Mouse (Mus musculus) urinary bladder, postnatal 10 days (tissue): ENCODE data around the gene Txk.

Experiments used
- DNase-seq: peaks from one replicate; pipeline ENCODE4 v3.0.0; 2022; ENCODE audit warnings: low spot score

The Txk gene

DNA sequence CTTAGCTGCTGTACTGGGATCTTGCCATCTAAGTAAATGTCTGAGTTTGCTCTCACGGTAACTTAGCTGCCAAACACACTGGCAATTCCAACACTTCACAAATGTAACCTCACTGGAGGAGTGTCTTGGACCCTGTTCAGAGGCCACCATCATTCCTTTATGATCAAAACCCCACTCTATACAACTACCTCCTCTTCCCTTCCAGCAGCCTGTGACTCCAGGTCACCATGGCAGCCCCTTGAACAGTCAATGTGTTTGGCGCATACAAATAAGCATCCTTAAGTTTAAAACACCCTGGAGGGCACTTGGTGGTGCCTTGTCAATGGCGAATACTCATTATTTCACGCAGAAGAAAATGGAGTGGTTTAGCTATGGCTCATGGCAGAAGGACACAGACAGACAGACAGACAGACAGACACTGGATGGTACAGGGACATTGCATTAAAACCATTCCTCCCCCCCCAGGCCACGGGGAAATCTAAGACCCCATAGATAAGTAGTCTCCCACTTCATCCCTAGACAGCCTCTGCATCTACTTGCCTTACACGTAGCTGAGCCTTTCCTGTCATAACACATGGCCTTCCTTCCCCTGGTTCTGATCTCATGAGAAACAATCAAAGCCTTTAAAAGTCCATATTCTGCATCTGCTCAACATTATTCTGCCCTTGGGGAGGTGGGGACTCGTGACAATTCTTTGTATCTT lies 1.4 kb downstream of the Txk start:
- no peak for DNase-seq

DNA sequence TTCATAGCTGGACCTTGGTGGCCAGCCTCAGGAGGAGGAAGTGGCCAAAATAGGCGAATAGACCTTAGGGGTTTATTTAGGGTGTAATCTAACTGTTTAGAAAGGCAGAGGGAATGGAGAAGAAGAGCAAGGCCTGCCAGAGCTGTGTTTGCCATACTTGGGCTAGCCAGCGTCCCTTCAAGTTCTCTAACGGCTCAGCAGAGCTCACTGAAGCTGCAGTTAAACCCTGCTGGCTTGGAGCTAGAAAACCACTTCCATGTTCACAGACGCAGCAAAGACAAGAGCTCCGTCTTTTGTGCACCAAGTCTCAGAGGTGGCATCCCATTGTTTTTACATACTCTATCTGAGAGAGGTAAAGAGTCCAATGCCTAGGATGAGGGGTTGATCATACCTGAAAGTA lies 2.4 kb downstream of the Txk start:
- DNase-seq = no peak

DNA sequence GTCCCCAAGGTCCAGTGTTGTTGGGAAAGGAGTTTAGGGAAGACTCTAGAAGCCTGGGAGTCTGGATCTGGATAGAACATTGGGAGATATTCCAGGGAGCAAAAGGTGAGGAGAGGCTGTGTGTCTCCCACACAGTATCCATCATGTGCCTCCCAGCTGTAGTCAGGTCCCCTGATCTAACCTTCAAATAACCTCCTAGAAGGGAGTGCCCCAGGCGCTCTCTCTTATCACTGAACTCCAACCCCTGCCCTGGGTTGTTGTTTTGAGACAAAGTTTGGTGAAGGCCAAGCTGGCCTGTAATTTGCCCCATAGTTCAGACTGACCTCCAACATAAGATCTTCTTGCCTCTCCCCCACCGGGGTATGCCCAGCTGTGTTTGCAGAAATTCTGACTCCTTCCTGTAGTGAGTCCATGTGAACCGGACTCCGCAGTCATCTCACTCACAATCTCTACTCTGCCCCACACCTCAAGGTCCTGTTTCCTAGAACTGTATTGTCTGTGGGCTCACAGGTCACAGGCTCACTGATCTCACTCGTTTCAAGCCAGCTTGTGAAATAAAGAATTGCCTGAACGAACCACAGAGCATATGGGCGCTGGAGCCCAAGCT lies 3.8 kb downstream of the Txk start:
- DNase-seq = no peak

DNA sequence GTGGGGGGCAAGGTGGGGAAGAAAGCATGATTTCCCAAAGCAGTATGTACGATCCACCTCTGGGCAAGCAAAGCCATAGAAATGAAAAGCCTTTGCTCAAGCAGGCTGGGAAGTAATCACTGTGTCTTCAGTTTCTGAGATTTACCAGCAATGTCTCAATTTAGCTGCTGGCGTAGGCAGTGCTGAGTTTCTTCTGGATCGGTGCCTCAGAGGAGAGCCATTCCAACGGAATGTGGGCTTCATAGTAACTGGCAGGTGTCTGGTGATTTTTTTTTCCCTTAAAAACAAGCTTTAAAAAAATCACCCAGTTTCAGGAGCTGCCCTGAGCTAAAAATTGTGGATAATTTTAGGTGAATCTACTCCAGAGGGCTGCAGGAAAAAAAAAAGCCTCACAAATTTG lies 5.2 kb downstream of the Txk start:
- no peak for DNase-seq

DNA sequence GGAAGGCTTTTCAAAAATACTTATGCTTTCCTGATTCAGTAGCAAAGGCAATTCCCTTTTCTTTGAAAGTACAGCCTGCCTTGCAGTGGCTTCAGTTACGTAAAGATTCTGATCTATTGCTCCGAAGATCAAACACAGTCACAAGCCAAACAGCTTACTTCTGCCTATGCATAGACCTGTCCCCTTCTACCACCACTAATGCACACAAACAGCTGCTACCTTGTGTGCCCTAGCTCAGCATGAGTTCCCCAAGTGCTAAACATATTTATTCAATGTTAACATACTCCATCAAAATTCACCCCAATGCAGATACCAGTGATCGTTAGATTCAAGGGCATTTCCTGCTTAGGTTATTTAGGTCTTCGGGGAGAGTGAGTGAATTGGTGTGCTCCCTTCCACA lies 6.1 kb downstream of the Txk start:
- no peak for DNase-seq

DNA sequence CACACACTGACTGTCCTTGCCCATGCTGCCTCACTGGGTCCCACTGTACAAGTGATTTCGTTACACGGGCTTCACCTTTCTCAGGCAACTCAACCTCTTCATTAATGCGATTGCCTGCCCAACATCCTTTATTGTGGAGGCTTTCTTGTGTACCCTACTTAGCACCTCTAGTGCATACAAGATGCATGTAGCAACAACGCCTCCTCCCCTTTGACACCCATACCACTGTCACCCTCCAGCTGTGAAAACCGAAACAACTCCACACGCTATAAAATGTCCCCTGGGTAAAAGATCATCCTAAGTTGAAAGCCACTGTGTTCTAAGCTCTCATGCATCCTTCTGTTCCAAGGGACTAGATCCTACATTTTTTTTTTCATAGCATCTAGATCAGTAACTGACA lies 9.5 kb downstream of the Txk start:
- no peak for DNase-seq

DNA sequence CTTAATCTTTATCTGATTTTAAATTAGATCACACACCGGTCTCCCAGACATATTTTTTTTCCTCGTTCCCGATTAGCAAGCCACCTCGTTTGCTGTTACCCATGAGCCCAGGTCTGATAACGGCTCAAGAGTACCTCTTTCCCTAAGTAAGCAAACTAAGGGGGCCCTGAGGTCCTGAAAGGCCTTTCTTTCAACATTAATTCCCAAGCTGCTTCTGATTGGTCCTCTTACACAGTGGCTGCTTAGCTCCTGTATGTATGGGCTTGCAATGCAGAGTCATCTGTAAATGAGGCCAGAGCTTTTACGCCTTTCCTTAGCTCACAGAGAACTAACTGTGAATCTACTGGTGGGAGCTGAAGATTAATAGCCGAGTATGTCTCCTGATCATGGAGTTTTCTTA lies 15.7 kb downstream of the Txk start:
- DNase-seq = no peak

DNA sequence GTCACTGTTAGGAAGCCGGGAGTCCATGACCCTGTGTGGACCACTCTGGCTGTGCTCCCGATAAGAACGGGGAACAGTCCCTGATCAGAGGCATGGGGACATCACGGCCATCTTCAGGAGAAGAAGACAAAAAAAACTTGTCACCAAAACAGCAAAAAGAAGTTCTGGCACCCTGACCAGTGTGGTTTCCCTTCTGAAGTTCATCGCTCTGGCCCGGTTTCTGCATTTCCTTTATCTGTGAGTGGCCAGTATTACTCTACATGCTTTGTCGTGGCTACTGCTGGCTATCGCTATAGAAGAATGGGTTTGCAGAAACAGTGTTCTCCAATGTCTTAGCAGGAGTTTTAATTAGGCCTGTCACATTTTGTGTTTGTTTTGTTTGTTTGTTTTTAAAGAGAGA lies 16.1 kb downstream of the Txk start:
- no peak for DNase-seq

DNA sequence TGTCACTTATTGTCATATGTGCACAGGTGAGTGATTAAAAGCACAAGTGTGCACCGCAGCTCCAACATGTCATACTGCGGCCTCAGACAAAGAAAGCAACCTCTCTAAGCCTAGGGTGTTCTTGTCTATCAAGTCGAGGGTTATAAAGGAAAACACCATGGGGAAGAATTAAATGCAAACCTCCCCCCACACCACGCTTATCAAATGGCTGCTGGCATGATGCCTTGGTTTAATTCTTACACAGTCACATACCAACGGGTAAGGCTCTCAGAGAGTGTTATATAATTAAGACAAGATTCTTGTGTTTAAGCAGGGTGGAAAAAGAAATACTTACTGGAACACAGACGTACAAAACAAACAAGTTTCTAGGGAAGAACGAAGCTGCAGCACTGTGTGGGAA lies 16.8 kb downstream of the Txk start:
- DNase-seq = no peak

DNA sequence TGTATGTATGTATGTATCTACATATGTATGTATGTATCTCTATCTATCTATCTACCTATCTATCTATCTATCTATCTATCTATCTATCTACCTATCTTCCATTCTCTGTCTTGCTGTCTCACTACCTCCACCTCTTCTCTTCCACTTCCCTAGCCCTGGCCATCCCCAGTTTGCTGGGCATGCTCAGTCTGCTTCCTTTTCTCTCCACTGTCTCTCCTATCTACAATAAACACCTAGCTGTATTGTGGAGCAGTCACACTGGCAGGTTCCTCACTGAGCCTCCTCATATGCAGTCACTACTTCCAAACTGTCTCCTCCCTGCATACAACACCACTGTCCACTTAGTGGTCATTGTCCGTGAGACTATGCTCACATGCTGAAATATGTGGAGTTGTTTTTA lies 19.7 kb downstream of the Txk start:
- DNase-seq = no peak

DNA sequence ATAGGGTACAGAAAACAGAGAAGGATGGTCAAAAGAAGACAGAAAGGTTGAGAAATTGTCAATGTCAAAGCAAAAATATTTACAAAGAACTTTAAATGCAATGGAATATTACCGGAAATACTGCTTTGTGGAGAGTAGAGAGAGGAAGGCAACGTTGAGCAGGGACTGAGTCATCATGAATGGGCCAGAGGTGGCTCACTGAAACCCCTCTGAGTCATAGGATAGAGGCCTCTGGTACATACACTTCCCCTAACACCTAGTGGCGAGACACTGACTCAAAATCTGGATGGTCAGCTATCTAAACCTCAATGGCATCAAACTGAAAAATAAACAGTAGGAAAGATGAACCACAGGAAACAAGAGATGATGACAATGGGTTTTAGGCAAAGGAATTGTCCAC lies 27.2 kb downstream of the Txk start:
- no peak for DNase-seq

DNA sequence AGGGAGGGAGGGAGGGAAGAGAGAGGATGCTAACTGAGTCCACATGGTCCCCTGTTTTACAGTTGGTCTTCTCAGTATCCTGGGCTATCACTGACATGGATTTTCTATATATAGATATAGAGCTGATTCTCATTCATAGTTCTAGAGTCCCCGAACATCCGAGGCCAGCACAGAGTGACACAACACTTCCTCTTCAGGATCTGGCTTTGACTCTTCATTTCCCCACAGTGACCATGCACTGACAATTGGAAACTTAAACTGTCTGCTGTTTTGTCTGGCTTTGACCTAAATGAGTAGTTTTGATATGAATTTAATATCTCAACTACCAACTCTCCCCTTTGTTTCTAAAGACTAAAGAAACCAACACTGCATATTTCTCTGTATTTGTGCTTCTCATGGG lies 29.1 kb downstream of the Txk start:
- no peak for DNase-seq

DNA sequence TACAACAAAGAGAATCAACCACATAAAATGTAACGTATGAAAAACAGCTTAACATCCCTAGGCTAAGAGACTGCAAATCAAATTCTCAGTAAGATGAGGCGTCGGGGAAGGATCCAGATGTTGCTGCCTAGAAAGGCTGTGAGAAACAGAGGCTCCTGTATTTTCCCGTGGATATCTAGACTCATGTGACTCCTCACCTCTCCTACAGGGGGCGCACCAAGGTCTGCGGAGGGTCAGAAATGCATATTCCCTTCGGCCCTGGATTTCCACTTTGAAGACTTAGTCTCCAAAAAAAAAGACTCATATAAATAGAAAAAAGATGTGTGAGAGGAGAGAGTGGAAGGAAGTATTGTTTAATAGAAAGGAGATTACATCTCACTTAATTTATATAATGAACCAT lies 32.0 kb downstream of the Txk start:
- DNase-seq = no peak

DNA sequence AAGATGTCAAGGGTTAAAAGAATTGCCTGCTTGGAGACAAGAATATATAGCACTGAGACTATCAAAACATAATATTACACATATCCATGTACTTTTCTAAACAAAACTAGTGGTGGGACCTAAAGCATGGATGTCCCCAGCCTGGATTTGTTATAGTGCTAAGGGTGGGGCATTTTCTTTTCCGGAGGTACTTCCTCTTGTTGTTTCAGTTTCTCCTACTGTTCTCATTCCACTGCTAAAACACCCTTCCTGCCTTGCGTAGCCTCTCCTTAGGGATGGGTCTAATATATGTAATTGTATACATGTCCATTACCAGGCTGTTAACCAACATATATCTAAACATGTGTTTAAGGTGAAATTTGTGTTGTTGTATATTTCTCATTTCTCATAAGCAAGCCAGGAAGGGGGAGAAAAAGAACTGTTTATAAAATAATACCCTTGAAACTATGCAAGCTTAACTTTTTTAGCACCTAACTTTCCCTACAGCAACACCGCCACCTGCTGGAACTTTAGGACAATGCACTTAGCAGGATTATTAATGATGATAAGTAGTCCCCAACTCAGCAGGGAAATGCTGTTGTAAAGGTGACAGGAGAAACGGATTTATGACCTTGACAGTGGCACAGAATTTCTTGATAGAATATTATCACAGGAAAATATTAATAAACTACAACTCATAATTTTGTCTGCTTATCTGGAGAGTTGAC lies 41.9 kb downstream of the Txk start:
- no peak for DNase-seq

DNA sequence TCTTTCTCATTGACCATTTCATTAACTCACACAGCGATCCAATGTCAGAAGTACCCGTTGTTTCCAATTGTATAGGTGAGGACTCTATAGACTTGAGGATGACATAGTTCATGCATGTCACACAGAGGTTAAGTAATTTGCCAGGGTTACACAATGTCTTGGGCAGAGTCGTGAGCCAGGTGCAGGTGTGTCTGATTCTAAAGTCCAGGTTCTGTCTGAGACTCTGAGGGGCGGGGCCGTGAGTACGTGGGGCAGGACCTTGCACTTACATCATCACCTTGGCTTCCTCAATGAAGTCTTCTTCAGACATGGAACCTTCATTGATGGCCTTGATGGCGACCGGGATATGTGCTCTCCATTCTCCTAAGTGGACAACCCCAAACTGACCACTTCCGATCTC lies 42.6 kb downstream of the Txk start:
- no peak for DNase-seq

DNA sequence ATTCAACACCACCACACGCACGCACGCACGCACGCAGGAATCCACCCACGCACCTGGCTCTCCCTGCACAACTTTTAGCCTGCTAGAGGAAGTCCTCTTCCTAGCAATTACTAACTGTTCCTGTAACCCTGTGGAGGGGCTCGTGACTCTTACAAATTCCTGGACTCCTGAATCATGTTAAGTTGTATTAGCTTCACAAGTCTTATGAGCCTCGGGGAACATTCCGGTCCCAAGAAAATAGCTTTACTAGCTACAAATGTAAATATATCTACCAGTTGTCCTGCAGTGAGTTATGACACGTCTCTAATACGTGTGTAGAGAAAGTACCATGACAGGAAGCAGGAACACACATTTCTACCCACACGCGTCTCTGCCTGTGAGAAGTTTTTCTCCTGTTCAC lies 43.1 kb downstream of the Txk start:
- no peak for DNase-seq

DNA sequence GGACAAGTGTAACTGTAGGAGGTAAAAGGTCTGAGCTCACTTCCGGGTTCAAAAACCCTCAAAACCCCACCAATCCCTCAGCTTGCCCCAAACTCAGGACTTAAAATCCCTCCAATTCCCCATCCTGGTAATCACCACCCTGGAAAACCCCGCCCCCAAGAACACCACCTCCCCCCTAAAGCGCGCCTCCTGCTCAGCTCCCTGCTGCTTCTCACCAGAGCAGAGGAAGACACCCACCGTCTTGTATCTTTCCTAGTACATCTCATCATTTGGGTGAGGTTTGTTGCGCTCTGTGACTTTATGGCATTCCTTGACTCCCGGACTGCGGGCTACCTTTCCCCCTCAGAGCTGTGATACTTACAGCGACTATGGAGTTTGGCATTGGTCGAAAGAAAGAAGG lies 45.9 kb downstream of the Txk start:
- DNase-seq = no peak

DNA sequence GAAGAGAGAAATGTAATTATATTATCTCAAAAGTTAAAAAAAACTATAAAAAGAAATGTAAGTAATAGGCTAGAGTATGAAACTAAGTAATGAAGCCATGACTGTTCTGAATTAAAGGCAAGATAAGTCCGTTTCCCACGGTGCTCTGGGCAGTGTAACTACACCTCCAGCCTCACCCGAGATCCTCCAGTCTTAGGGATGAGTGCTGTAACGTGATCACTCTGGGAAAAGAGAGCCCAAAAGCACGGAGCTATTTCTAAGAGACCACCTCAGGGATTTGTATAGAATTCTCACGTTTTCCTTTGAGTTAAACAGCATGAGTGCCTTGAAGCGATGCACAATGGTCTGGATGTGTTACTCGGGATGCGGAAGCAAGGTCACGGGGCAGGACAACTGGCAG lies 46.5 kb downstream of the Txk start:
- DNase-seq = no peak

DNA sequence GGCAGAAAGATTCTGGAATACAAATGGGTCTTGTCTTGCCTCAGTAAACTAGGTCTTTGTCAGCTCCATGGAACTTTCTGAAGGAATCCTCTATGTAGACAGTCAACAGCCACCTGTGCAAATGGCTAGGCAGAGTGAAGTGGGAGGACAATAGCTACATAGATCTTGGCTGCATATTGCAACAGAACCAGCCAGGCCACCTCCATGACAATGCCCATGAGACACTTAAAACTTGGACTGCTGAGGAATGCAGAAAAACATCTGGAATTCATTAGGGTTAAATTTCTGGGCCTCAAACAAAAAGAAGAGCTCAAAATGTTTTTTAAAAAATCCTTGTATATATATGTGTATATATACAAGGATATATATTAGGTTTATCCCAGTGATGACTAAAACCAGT lies 50.4 kb downstream of the Txk start:
- DNase-seq = no peak

DNA sequence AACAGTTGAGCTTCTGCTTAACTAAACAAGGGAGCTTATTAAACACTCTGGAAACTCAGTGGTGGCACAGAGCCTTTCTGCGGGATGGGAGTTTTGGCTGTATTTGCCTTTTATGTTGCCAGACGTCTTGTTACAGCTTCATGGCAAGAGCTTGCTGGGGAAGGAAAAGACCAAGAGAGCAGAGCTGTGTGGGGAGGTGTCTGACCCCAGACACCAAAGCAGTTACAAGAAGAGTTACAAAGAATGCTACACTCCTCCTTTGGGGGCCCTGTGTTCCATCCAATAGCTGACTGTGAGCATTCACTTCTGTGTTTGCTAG lies 53.1 kb downstream of the Txk start:
- DNase-seq = no peak

DNA sequence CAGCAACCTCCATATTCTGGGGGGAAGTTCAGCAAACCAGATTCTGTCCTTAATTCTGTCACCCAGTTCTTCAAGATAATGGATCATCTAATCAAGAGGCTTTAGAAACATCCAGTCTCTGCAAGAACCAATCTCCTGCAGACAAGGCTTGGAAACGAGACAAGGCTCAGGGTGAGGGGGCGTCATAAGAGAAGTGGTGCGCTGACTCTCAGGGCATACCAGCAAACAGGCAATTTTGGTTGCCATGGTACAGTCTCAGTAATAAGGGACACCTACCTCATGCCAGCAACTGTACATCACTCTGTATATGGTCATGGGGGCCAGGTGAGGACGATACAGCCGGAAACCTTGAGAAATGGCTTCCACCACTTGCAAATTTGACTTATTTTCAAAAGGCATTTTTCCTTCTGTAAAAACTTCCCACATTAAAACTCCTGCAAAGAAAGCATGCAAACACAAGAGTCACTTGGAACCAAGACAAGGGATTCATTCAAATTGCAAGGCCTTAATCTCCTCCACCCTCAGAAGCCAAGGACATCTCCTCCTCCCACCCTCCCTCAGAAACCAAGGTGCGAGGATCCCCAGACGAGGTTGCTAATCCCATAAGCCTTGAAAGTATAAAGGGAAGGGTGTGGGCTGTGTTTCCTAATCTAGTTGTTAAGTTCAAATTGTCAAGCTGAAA lies 53.6 kb downstream of the Txk start:
- no peak for DNase-seq

DNA sequence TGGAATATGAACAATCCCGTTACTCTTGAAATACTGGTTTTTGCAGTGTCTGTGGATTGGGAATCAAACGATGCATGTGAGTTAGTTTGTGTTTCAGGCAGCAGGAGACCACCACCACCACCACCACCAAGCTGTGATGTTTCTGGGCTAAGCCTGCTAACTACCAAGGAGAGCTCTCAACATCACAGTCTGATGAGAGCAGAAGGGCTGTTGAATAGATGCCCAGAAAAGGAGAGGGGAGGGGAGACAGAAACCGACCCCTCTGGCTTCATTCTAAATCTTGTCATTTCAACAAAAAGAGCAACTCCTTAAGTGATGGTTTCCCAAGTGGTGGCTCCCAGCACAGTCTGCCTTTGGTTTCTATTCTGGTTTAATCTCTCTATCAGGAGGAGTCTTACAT lies 54.2 kb downstream of the Txk start:
- no peak for DNase-seq

DNA sequence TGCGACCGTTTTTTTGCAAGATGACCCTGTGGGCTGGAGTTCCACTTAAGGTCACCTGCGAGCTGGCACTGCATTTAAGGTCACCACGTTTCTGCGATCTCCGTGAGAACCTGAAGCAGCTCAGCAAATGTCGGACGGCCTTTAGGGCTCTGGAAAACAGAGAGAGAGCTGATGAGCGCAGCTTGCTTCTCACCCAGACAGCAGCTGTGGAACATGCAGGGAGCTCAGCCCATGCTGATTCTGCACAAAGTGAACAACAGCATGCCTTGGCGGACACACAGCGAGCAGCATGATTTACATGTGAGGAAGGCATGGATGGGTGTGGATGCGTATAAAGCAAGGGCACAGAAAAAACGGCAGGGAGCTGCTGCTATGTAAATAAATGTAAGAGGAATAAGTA lies 56.1 kb downstream of the Txk start:
- DNase-seq = no peak
